Comparison of ENCODE assay signal across 21 mouse cellular contexts in the genomic region with DNA sequence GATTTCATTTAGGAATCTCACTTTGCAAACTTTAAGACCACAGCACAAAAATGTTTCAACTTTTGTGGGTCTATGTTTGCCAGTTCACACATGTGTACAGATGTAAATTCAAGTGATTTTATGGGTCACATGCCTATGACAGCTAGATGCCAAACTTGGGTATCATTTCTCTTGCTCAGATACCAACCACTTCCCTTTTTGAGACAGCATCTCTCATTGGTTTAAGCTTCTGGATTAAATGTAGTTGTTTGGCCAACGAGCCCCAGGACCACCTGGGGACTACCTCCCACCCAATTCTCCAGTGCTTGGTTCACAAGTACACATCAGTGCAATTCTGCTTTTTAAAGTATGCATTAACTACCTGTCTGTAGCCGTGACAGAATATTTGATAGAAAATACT.
A peak's percentile ranks its signal among the peaks of the same experiment; 100 is the strongest.
DNase-seq lines count a peak whose midpoint lies in the region; ATAC-seq lines count a peak whose summit lies in the region.
"Had no signal": no experiment of that assay in that cellular context is flagged by ENCODE, and none has a peak within 500 bp of the region (broad histone marks: within the 10 kb centered on the region; RNA-seq: fewer than 3 reads in every experiment).

No protein-coding gene starts in this region.

- H3K4me3 ChIP-seq in heart, embryonic 11.5 days (ENCODE audit: low read depth, low read length), result no peak overlapping the region

- no peak overlapping the region for H3K27ac ChIP-seq in heart, embryonic 11.5 days (ENCODE audit: low read depth, low read length)

- peak; percentile 58; the same call in 1 of the 2 replicates for ATAC-seq in common myeloid progenitor, adult 5-6 weeks (replicated peaks; ENCODE audit: low read depth, poor library complexity, severe bottlenecking)
- ATAC-seq in granulocyte monocyte progenitor cell, adult 5-6 weeks (replicated peaks; ENCODE audit: poor library complexity, severe bottlenecking), result peak; percentile 44
- peak; percentile 48; the same call in 1 of the 2 replicates for ATAC-seq in megakaryocyte progenitor cell, adult 5-6 weeks (replicated peaks; ENCODE audit: poor library complexity)
- ATAC-seq in heart, embryonic 11.5 days (replicated peaks; ENCODE audit: insufficient number of reproducible peaks, low FRiP score, low TSS enrichment), result no peak
- ATAC-seq: activated CD4-positive, CD25-positive, alpha-beta regulatory T cell, adult 4 months; CD4-positive, CD25-positive, alpha-beta regulatory T cell, adult 4 months; Patski had no signal

- H3K9ac ChIP-seq in heart, embryonic 11.5 days (ENCODE audit: low read depth, low read length), result no peak overlapping the region

- no peaks in the 10 kb centered on the region for H3K27me3 ChIP-seq in heart, embryonic 11.5 days (ENCODE audit: control insufficient read depth, insufficient read depth, low read length)
- H3K27me3 ChIP-seq: CH12.LX, Patski had no signal

- no peak overlapping the region for H3K4me2 ChIP-seq in heart, embryonic 11.5 days

- WGBS in heart, embryonic 11.5 days (ENCODE audit: insufficient replicate concordance), result 73% methylated on average over 2 of the region's 2 CpGs

- no peaks in the 10 kb centered on the region for H3K9me3 ChIP-seq in heart, embryonic 11.5 days (replicated peaks; ENCODE audit: control insufficient read depth, low read length)
- H3K9me3 ChIP-seq: G1E had no signal

- no peaks in the 10 kb centered on the region for H3K36me3 ChIP-seq in heart, embryonic 11.5 days (ENCODE audit: control insufficient read depth, insufficient read depth, low read length)
- H3K36me3 ChIP-seq: G1E had no signal

- no peak for DNase-seq in ovary, postnatal 10 days (ENCODE audit: low spot score)
- DNase-seq in cerebellum, postnatal 25 days, result no peak
- DNase-seq: adrenal gland, adult 2 months; adrenal gland, adult 8-10 months; adrenal gland, postnatal 10 days; adrenal gland, postnatal 14 days; adrenal gland, postnatal 25 days; adrenal gland, postnatal 36 days; B cell, adult 2 months; cerebellum, adult 11 months; cerebellum, adult 11-12 months; cerebellum, adult 18-20 months had no signal

- no peaks in the 10 kb centered on the region for H3K4me1 ChIP-seq in heart, embryonic 11.5 days (ENCODE audit: control insufficient read depth, insufficient read depth, low read length)
